Mouse (Mus musculus): ENCODE results near the gene Slc31a1.

Slc31a1 gene

DNA sequence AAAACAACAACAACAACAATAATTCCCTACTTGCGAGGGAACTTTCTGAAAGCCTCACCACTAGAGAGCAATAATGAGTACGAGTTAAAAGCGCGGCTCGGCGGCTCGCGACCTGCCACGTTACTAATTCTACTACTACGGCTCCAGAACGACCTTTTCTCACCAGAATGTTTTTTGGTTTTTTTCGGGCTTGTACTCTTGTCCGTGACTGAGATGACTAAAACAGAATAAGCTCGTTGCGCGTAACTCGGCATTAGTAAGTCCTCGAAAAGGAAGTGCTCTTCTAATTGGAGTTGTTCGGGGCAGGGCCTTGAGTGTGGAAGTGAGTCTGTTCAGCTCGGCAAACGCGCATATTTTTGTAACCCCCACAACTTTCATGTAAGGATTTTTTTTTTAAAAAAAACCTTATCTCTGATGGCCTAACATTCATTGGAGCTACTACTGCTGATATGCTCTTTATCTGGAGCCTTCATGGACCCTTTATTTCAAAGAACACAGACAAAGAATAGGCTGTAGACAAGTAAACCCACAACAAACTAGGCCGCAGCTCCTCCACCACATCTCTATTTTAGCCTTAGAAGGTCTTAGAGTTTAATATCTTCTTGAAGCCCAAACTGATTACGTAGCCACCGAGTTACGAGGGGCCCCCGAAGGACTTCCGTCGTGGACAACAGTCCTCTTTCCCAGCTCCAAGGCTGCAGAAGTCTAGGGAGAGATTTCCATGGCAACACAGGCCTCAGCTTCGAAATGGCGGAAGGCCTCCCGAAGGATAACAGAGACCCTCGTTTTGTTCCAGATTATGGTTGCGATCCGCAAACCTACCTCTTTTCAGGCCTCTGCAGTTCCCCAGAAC lies 47.4 kb downstream of the Slc31a1 start:
- peak; percentile 59 to 81 for DNase-seq (ENCODE audit: low spot score in 2 of 2)

DNA sequence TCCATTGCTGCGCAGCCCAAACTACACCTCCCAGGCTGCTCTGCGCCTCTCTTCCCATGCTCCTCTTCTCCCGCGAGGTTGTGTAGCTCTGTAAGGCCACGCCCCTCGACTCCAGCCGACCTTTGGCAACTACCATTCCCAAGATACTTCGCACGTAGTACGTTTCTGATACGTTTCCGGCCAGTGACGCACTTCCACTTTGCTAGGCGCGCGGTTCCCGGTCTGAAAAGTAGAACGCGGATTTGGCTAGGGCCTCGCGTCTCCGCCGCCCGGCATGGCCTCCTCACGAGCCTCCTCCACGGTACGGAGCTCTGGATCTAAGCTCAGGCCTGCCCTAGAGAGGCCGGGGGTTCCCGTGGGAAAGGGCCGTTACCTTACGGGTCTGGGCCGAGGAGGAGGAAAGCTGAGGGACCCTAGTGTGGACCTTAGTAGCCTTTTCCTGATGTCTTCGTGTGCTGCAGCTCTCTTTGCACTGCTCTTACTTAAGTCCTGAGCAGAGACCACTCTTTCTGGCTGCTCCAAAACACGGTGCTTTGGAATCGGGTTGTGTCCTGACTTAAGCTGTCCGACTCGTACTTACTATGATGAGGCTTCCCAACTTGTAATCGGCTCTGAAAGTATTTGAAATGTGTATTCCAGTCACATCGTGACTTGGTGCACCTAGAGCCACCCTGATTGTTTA lies 48.2 kb downstream of the Slc31a1 start, which contains the start of the genes Cdc26 and Prpf4:
Cdc26 (minus strand) TSS at position 42 of the 682 bp plus-strand sequence.
Prpf4 (plus strand) TSS at position 197 of the 682 bp plus-strand sequence.
- DNase-seq (ENCODE audit: low spot score in 2 of 2): peak; percentile 99 to 100

DNA sequence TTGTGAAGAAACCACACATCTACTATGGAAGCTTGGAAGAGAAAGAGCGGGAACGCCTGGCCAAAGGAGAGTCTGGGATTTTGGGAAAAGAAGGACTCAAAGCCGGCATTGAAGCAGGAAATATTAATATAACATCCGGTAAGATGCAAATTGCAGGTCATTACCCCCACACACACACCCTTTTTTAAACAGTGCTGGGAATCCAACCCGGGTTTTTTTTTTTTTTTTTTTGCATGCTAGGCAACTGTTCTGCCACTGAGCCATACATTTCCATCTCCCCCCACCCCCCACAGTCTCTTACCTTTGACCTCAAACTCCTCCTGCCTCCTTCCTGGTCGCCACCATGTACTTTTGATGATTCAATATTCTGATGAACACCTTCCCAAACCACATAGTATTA lies 49.1 kb downstream of the Slc31a1 start:
- no peak for DNase-seq (ENCODE audit: low spot score in 2 of 2)

- no peak for DNase-seq (ENCODE audit: low spot score in 2 of 2)
These were observed 49.8 kb downstream of the Slc31a1 start for GRCm38 (mm10) chr4:62410325-62410724.

DNA sequence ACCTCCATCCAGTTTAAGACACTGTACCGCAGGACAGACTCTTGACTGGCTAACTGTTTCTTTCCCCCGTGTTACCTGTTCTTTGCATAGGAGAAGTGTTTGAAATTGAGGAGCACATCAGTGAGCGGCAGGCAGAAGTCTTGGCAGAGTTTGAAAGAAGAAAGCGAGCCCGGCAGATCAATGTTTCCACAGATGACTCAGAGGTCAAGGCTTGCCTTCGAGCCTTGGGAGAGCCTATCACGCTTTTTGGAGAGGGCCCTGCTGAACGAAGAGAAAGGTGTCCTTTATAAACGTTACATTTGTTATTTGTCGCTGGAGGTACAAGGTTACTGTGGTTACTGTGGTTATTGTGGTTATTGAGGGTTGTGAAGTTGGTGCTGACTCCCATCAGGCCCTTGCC lies 51.1 kb downstream of the Slc31a1 start:
- DNase-seq (ENCODE audit: low spot score in 2 of 2): no peak

DNA sequence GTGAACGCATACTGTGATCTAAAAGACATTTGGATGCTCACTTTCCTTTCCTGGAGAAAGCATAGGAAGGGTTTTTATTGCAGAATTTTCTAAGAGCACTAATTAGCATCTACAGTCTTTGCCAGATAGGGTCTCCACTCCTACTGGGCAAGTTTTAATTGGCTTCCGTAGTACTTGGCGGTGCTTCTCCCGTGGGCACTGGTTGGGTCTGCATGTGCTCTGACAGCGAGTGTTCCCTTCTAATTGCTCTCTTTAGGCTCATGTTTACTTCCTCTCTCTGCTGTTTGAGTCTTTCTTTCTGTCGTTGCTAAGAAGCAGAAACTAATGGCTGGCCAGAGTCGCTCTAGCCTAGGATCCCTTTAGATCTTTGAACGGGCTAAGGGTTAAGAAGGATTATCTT lies 57.9 kb downstream of the Slc31a1 start:
- DNase-seq (ENCODE audit: low spot score in 2 of 2): peak in 1 of 2 experiments; percentile 14

DNA sequence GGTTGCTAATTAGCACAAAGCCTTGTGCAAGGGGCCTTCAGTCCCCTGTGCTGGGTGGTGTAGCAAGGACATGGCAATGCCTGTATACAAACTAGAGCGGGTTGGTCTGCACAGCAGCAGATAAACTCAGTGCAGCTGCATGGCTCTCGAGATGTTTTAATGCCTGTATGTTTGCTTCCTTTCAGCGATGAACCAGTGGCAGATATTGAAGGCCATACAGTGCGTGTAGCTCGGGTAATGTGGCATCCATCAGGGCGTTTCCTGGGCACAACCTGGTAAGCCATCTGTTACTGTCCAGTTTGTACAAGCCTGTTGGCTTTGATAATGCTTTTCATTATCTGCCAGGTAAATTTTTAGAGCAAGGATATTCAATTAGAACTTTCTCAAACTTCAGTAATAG lies 58.6 kb downstream of the Slc31a1 start:
- DNase-seq (ENCODE audit: low spot score in 2 of 2): no peak

DNA sequence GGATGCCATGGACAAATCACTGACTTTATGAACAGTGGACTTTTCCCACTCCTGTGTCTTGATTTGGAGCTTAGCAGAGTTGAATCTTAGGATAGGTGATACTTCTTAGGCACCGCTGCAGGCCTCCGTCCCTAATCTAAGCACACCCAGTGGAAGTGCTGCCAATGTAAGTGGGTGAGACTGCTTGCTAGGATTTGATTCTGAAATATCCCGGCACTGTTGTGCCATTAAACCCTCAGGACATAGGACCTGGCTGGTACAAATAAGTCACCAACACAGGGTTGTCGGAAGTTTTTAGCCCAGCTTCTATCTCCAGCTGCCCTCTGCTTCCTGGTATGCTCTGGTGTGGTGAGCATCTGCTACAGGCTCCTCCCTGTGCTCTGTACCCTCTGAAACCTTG lies 65.4 kb downstream of the Slc31a1 start:
- DNase-seq (ENCODE audit: low spot score in 2 of 2): no peak

GRCm38 (mm10) chr4:62427978-62428758 lies 67.6 kb downstream of the Slc31a1 start:
- no peak for DNase-seq (ENCODE audit: low spot score in 2 of 2)

GRCm38 (mm10) chr4:62429616-62430015 lies 69.1 kb downstream of the Slc31a1 start:
- DNase-seq (ENCODE audit: low spot score in 2 of 2): no peak

DNA sequence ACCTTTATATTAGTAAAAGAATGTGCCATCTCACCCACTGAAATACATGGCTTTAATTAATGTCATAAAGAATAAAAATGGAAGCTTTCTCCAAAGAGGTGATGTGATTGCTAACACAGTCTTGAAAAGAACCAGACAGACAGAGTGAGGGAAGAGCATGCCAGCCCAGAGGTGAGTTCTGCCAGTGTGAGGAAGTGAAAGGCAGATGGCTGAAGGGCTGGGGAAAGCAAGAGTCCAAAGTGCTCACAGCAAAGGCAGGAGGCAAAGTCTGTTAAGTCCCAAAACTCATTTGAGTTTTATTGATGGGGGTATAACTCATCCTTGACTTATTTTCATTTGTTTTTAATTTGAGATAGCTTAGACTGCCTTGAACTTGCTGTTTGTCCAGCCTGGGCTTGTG lies 70.2 kb downstream of the Slc31a1 start:
- DNase-seq (ENCODE audit: low spot score in 2 of 2): no peak

GRCm38 (mm10) chr4:62431522-62431921 lies 71.0 kb downstream of the Slc31a1 start:
- DNase-seq (ENCODE audit: low spot score in 2 of 2): no peak

DNA sequence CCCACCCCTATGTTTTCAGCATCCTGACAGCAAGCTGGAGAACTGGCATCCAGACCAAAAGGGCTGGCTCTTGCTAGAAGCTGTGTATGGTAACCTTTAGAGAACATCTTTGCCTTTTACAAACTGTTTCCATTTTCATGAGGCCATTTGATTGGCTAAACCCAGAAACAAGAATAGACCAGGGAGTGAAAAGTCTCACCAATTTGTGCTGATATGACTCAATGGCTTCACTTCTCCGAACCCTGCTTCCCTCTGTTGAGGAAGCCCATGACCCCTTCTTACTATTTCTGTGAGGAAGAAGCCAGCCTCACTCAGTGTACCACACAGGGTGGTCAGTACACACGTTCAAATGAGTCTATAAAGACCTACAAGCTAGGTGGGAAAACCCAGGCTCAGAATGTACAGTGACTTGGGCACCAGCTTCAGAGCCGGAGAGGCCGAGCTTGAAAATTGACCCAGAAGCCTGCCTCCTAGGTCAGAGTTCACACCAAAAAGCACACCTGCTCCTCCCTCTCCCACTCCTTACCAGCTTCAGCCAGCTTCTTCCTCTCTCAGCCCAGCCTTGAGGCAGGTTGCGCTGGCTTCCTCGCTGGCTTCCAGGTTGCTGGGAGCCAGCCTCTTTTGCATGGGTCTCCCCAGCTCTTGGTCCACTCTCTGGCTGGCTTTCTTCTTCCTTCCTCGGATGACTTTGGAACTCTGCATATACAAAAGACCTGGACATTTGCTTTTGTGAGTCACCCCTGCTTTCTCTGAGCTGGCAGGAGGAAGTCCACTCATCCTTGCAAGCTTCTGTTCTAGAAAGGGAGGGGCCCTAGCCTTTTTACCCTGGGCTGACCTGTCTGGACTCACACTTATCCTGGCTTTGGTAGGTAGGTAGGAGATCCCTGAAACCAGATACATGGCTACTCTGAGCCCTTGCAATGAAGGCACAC lies 73.7 kb downstream of the Slc31a1 start:
- DNase-seq (ENCODE audit: low spot score in 2 of 2): no peak

DNA sequence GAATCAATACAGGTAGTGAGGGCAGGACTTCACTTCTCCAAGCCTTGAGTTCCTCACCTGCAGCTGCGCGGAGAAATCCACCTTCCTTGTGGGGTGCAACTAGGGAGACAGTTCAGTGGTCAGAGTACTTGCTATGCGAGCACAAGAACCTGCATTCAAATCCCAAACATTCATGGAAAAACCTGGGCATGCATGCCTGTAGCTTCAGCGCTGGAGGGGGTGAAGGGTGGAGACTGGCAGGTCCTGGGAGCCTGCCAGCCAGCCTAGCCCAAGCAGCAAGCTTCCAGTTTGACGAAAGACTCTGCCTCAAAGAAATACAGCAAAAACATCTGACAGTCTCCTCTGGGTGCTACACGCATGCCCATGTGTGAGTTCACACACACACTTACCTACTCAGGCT lies 74.6 kb downstream of the Slc31a1 start, which contains the start of gene Rnf183:
Rnf183 (minus strand) TSS at position 172 of the 400 bp plus-strand sequence.
- DNase-seq (ENCODE audit: low spot score in 2 of 2): no peak

GRCm38 (mm10) chr4:62437256-62437778 lies 76.8 kb downstream of the Slc31a1 start:
- no peak for DNase-seq (ENCODE audit: low spot score in 2 of 2)

- DNase-seq (ENCODE audit: low spot score in 2 of 2): no peak
These were observed 77.3 kb downstream of the Slc31a1 start for GRCm38 (mm10) chr4:62437871-62438270.

- no peak for DNase-seq (ENCODE audit: low spot score in 2 of 2)
These were observed 79.3 kb downstream of the Slc31a1 start for GRCm38 (mm10) chr4:62439793-62440192.

- DNase-seq (ENCODE audit: low spot score in 2 of 2): no peak
These were observed 80.0 kb downstream of the Slc31a1 start for GRCm38 (mm10) chr4:62440544-62440943.

GRCm38 (mm10) chr4:62440986-62441385 lies 80.5 kb downstream of the Slc31a1 start:
- DNase-seq (ENCODE audit: low spot score in 2 of 2): no peak
